Mouse (Mus musculus) brown adipose tissue, adult 24 weeks (tissue): ENCODE results near the gene Cftr. TPM values are rescaled to one million over a fixed set of nuclear protein-coding genes. Genes with fewer than 3 reads are reported as not detected.

Experiments
- H3K27ac ChIP-seq: fragments of 200-500 bp; replicated peaks from 2 replicates; pipeline ENCODE4 v1.5.1; 2012; ENCODE audit warnings: low read depth, mild to moderate bottlenecking, low read length
- H3K4me1 ChIP-seq: fragments of 200-500 bp; 2 replicates; pipeline ENCODE4 v1.6.1; 2012; ENCODE audit warnings: low read length, mixed read lengths; ENCODE audit not compliant: control insufficient read depth, insufficient read depth, insufficient read length
- H3K4me3 ChIP-seq: fragments of 200-500 bp; 2 replicates; pipeline ENCODE4 v1.5.1; 2012; ENCODE audit warnings: low read depth, mild to moderate bottlenecking, low read length, moderate library complexity; ENCODE audit not compliant: insufficient read depth
- polyA plus RNA-seq: library from polyadenylated mRNA; stranded (reverse); fragments of >200 nt; gene quantifications from 2 replicates; pipeline ENCODE4 v1.2.4, GENCODE M21; 2012; ENCODE audit not compliant: missing spikeins, insufficient read depth, insufficient read length

Cftr gene
- polyA plus RNA-seq, 1 experiment = not detected

- Histone ChIP-seq H3K27ac (no peak overlapping the region), H3K4me3 (no peak overlapping the region), H3K4me1 (no peaks in the 10 kb centered on the region)
Observed at GRCm38 (mm10) chr6:18254586-18254985, 84.1 kb downstream of the Cftr start.

- H3K4me3 ChIP-seq = no peak overlapping the region
- no peak overlapping the region for H3K27ac ChIP-seq
- no peaks in the 10 kb centered on the region for H3K4me1 ChIP-seq
Observed at GRCm38 (mm10) chr6:18270983-18271382, 100.5 kb downstream of the Cftr start.

GRCm38 (mm10) chr6:18300781-18301180 lies 130.3 kb downstream of the Cftr start:
- Histone ChIP-seq H3K4me1 (no peaks in the 10 kb centered on the region), H3K4me3 (no peak overlapping the region), H3K27ac (no peak overlapping the region)

GRCm38 (mm10) chr6:18302105-18302504 lies 131.6 kb downstream of the Cftr start:
- no peak overlapping the region for H3K27ac ChIP-seq

GRCm38 (mm10) chr6:18303228-18303627 lies 132.7 kb downstream of the Cftr start:
- no peaks in the 10 kb centered on the region for H3K4me1 ChIP-seq
- H3K27ac ChIP-seq = no peak overlapping the region
- H3K4me3 ChIP-seq = no peak overlapping the region

More at GRCm38 (mm10) chr6:18302105-18302504, 131.6 kb downstream of the Cftr start:
- Histone ChIP-seq H3K4me3 (no peak overlapping the region), H3K4me1 (no peaks in the 10 kb centered on the region)

- no peak overlapping the region for H3K27ac ChIP-seq
- no peak overlapping the region for H3K4me3 ChIP-seq
- no peaks in the 10 kb centered on the region for H3K4me1 ChIP-seq
Observed at GRCm38 (mm10) chr6:18305130-18305529, 134.6 kb downstream of the Cftr start.

GRCm38 (mm10) chr6:18310983-18311382 lies 140.5 kb downstream of the Cftr start:
- H3K4me3 ChIP-seq = no peak overlapping the region
- no peak overlapping the region for H3K27ac ChIP-seq
- H3K4me1 ChIP-seq = no peaks in the 10 kb centered on the region

GRCm38 (mm10) chr6:18314365-18314943 lies 144.0 kb downstream of the Cftr start:
- Histone ChIP-seq H3K27ac (no peak overlapping the region), H3K4me1 (no peaks in the 10 kb centered on the region), H3K4me3 (no peak overlapping the region)

GRCm38 (mm10) chr6:18322950-18323349 lies 152.5 kb downstream of the Cftr start:
- Histone ChIP-seq H3K4me3 (no peak overlapping the region), H3K4me1 (no peaks in the 10 kb centered on the region), H3K27ac (no peak overlapping the region)

- Histone ChIP-seq H3K4me1 (no peaks in the 10 kb centered on the region), H3K4me3 (no peak overlapping the region), H3K27ac (no peak overlapping the region)
Observed at GRCm38 (mm10) chr6:18335393-18335792, 164.9 kb downstream of the Cftr start.

- no peaks in the 10 kb centered on the region for H3K4me1 ChIP-seq
- H3K4me3 ChIP-seq = no peak overlapping the region
- H3K27ac ChIP-seq = no peak overlapping the region
Observed at GRCm38 (mm10) chr6:18338307-18338706, 167.8 kb downstream of the Cftr start.

GRCm38 (mm10) chr6:18344272-18344671 lies 173.8 kb downstream of the Cftr start:
- Histone ChIP-seq H3K4me1 (no peaks in the 10 kb centered on the region), H3K4me3 (no peak overlapping the region), H3K27ac (no peak overlapping the region)

- no peak overlapping the region for H3K27ac ChIP-seq
Observed at GRCm38 (mm10) chr6:18349153-18349858, 178.8 kb downstream of the Cftr start.

GRCm38 (mm10) chr6:18360154-18360553 lies 189.7 kb downstream of the Cftr start:
- Histone ChIP-seq H3K27ac (no peak overlapping the region), H3K4me3 (no peak overlapping the region), H3K4me1 (no peaks in the 10 kb centered on the region)

More at GRCm38 (mm10) chr6:18349153-18349858, 178.8 kb downstream of the Cftr start:
- no peaks in the 10 kb centered on the region for H3K4me1 ChIP-seq
- H3K4me3 ChIP-seq = no peak overlapping the region

- Histone ChIP-seq H3K27ac (no peak overlapping the region), H3K4me3 (no peak overlapping the region), H3K4me1 (no peaks in the 10 kb centered on the region)
Observed at GRCm38 (mm10) chr6:18360955-18361354, 190.5 kb downstream of the Cftr start.

GRCm38 (mm10) chr6:18362232-18362631 lies 191.7 kb downstream of the Cftr start:
- no peak overlapping the region for H3K27ac ChIP-seq
- H3K4me1 ChIP-seq = no peaks in the 10 kb centered on the region
- H3K4me3 ChIP-seq = no peak overlapping the region
